Mouse (Mus musculus): ENCODE results near the gene Gm10840. TPM values are rescaled to one million over a fixed set of nuclear protein-coding genes. Genes with fewer than 3 reads are reported as not detected.

The Gm10840 gene
- total RNA-seq, 1 experiment, result not detected

- Histone ChIP-seq H3K36me3 (ENCODE audit: control insufficient read depth, insufficient read depth, low read length, poor library complexity, severe bottlenecking) (peaks cover 4% of the 10 kb centered on the region), H3K4me3 (ENCODE audit: insufficient read depth in 1 of 2, low read depth in 1 of 2, low read length in 2 of 2, poor library complexity in 1 of 2, severe bottlenecking in 1 of 2) (no peak overlapping the region), H3K4me1 (ENCODE audit: control insufficient read depth in 2 of 2, insufficient read depth in 2 of 2, low read length in 2 of 2, poor library complexity in 1 of 2) (no peaks in the 10 kb centered on the region; a peak in 1 of 4 replicates), H3K27ac (ENCODE audit: insufficient read depth, low read depth, low read length, poor library complexity, severe bottlenecking) (no peak overlapping the region), H3K9me3 (ENCODE audit: control insufficient read depth, insufficient read depth, low read depth, low read length) (no peaks in the 10 kb centered on the region), H3K9ac (ENCODE audit: insufficient read depth, low read depth, low read length, poor library complexity, severe bottlenecking) (no peak overlapping the region)
- TF ChIP-seq MAFK (IDR thresholded peaks at IDR 0.05; ENCODE audit: insufficient read depth, low read depth, low read length) (no peak), HCFC1 (IDR thresholded peaks at IDR 0.05; ENCODE audit: borderline replicate concordance, insufficient read depth, low read length) (no peak), CHD2 (IDR thresholded peaks at IDR 0.05; ENCODE audit: low read depth, low read length) (no peak), ZC3H11A (IDR thresholded peaks at IDR 0.05; ENCODE audit: borderline replicate concordance, low read depth, low read length) (no peak), ZNF384 (IDR thresholded peaks at IDR 0.05; ENCODE audit: low read depth, low read length) (no peak)
- DNase-seq (ENCODE audit: low read depth, low spot score), result no peak
- in situ Hi-C loops (cut with MboI; ENCODE audit: low sequenced_read_pairs in 2 of 2, unreplicated experiment in 2 of 2), result no loop called here
Observed at GRCm38 (mm10) chr11:106173228-106173627, 12.6 kb downstream of the Gm10840 start.

- Histone ChIP-seq H3K4me3 (ENCODE audit: insufficient read depth in 1 of 2, low read depth in 1 of 2, low read length in 2 of 2, poor library complexity in 1 of 2, severe bottlenecking in 1 of 2) (no peak overlapping the region), H3K9ac (ENCODE audit: insufficient read depth, low read depth, low read length, poor library complexity, severe bottlenecking) (no peak overlapping the region), H3K27ac (ENCODE audit: insufficient read depth, low read depth, low read length, poor library complexity, severe bottlenecking) (no peak overlapping the region), H3K4me1 (ENCODE audit: control insufficient read depth in 2 of 2, insufficient read depth in 2 of 2, low read length in 2 of 2, poor library complexity in 1 of 2) (no peaks in the 10 kb centered on the region), H3K9me3 (ENCODE audit: control insufficient read depth, insufficient read depth, low read depth, low read length) (no peaks in the 10 kb centered on the region), H3K36me3 (ENCODE audit: control insufficient read depth, insufficient read depth, low read length, poor library complexity, severe bottlenecking) (peaks cover 3% of the 10 kb centered on the region; the same call in 1 of the 2 replicates)
- TF ChIP-seq ZC3H11A (IDR thresholded peaks at IDR 0.05; ENCODE audit: borderline replicate concordance, low read depth, low read length), result no peak
- TF ChIP-seq HCFC1 (IDR thresholded peaks at IDR 0.05; ENCODE audit: borderline replicate concordance, insufficient read depth, low read length), result no peak
- TF ChIP-seq MAFK (IDR thresholded peaks at IDR 0.05; ENCODE audit: insufficient read depth, low read depth, low read length), result no peak
- TF ChIP-seq CHD2 (IDR thresholded peaks at IDR 0.05; ENCODE audit: low read depth, low read length), result no peak
- TF ChIP-seq ZNF384 (IDR thresholded peaks at IDR 0.05; ENCODE audit: low read depth, low read length), result no peak
- in situ Hi-C loops (cut with MboI; ENCODE audit: low sequenced_read_pairs in 2 of 2, unreplicated experiment in 2 of 2), result no loop called here
- no peak for DNase-seq (ENCODE audit: low read depth, low spot score)
Observed at GRCm38 (mm10) chr11:106174372-106174771, 13.7 kb downstream of the Gm10840 start.

GRCm38 (mm10) chr11:106175081-106175480 is 14.4 kb downstream of the Gm10840 start:
- Histone ChIP-seq H3K4me3 (ENCODE audit: insufficient read depth in 1 of 2, low read depth in 1 of 2, low read length in 2 of 2, poor library complexity in 1 of 2, severe bottlenecking in 1 of 2) (no peak overlapping the region), H3K36me3 (ENCODE audit: control insufficient read depth, insufficient read depth, low read length, poor library complexity, severe bottlenecking) (peaks cover 1% of the 10 kb centered on the region; the same call in 1 of the 2 replicates), H3K9me3 (ENCODE audit: control insufficient read depth, insufficient read depth, low read depth, low read length) (no peaks in the 10 kb centered on the region), H3K27ac (ENCODE audit: insufficient read depth, low read depth, low read length, poor library complexity, severe bottlenecking) (no peak overlapping the region), H3K9ac (ENCODE audit: insufficient read depth, low read depth, low read length, poor library complexity, severe bottlenecking) (no peak overlapping the region), H3K4me1 (ENCODE audit: control insufficient read depth in 2 of 2, insufficient read depth in 2 of 2, low read length in 2 of 2, poor library complexity in 1 of 2) (no peaks in the 10 kb centered on the region)
- in situ Hi-C loops (cut with MboI; ENCODE audit: low sequenced_read_pairs in 2 of 2, unreplicated experiment in 2 of 2), result no loop called here
- no peak for DNase-seq (ENCODE audit: low read depth, low spot score)
- TF ChIP-seq ZNF384 (IDR thresholded peaks at IDR 0.05; ENCODE audit: low read depth, low read length) (no peak), ZC3H11A (IDR thresholded peaks at IDR 0.05; ENCODE audit: borderline replicate concordance, low read depth, low read length) (no peak), MAFK (IDR thresholded peaks at IDR 0.05; ENCODE audit: insufficient read depth, low read depth, low read length) (no peak), HCFC1 (IDR thresholded peaks at IDR 0.05; ENCODE audit: borderline replicate concordance, insufficient read depth, low read length) (no peak), CHD2 (IDR thresholded peaks at IDR 0.05; ENCODE audit: low read depth, low read length) (no peak)

- H3K4me1 ChIP-seq (ENCODE audit: control insufficient read depth in 2 of 2, insufficient read depth in 2 of 2, low read length in 2 of 2, poor library complexity in 1 of 2), result no peaks in the 10 kb centered on the region
- in situ Hi-C loops (cut with MboI; ENCODE audit: low sequenced_read_pairs in 2 of 2, unreplicated experiment in 2 of 2), result no loop called here
- no peak for TF ChIP-seq ZC3H11A (IDR thresholded peaks at IDR 0.05; ENCODE audit: borderline replicate concordance, low read depth, low read length)
- no peak for TF ChIP-seq ZNF384 (IDR thresholded peaks at IDR 0.05; ENCODE audit: low read depth, low read length)
- no peak for TF ChIP-seq MAFK (IDR thresholded peaks at IDR 0.05; ENCODE audit: insufficient read depth, low read depth, low read length)
- TF ChIP-seq CHD2 (IDR thresholded peaks at IDR 0.05; ENCODE audit: low read depth, low read length), result no peak
- no peak for TF ChIP-seq HCFC1 (IDR thresholded peaks at IDR 0.05; ENCODE audit: borderline replicate concordance, insufficient read depth, low read length)
Observed at GRCm38 (mm10) chr11:106176372-106176771, 15.7 kb downstream of the Gm10840 start.

More at GRCm38 (mm10) chr11:106176372-106176771, 15.7 kb downstream of the Gm10840 start:
- H3K27ac ChIP-seq (ENCODE audit: insufficient read depth, low read depth, low read length, poor library complexity, severe bottlenecking), result no peak overlapping the region
- no peak for DNase-seq (ENCODE audit: low read depth, low spot score)
- no peaks in the 10 kb centered on the region for H3K9me3 ChIP-seq (ENCODE audit: control insufficient read depth, insufficient read depth, low read depth, low read length)
- H3K9ac ChIP-seq (ENCODE audit: insufficient read depth, low read depth, low read length, poor library complexity, severe bottlenecking), result no peak overlapping the region
- no peak overlapping the region for H3K4me3 ChIP-seq (ENCODE audit: insufficient read depth in 1 of 2, low read depth in 1 of 2, low read length in 2 of 2, poor library complexity in 1 of 2, severe bottlenecking in 1 of 2)
- H3K36me3 ChIP-seq (ENCODE audit: control insufficient read depth, insufficient read depth, low read length, poor library complexity, severe bottlenecking), result no peaks in the 10 kb centered on the region; the same call in 1 of the 2 replicates

All from ES-E14 (cell line).